Mouse (Mus musculus): ENCODE measurements at regions not wholly inside any gene's neighbourhood (a gene's known extent, or its start where the extent isn't known, plus 50 kb on each side); places are given as distances from the start of the nearest gene placed in this dataset.

GRCm38 (mm10) chr1:120667776-120668175 is 65.6 kb downstream of the En1 start:
- no peak for DNase-seq (ENCODE audit: low spot score)

GRCm38 (mm10) chr1:120683532-120684245 is 81.5 kb downstream of the En1 start:
- DNase-seq (ENCODE audit: low spot score), result no peak

GRCm38 (mm10) chr1:120685650-120686244 is 83.5 kb downstream of the En1 start:
- no peak for DNase-seq (ENCODE audit: low spot score)

DNA sequence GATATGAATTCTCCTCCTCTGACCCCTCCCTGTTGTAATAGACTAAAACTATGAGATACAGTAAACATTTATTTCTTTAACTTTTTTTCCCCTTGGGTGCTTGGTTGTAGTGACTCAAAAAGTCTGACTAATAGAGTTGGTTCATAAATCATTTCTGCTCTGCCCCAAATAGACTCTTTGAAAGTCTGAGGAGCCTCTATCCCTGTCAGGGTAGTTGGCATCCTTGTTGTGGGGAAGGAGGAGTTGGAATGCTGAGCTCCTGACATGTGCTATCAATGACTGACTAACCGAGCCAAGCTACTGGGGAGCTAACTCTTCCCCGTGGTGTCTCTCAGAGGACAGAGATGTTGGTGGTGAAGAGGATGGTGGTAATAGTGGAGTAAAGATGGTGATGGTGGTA is 89.4 kb downstream of the En1 start:
- no peak for DNase-seq (ENCODE audit: low spot score)

DNA sequence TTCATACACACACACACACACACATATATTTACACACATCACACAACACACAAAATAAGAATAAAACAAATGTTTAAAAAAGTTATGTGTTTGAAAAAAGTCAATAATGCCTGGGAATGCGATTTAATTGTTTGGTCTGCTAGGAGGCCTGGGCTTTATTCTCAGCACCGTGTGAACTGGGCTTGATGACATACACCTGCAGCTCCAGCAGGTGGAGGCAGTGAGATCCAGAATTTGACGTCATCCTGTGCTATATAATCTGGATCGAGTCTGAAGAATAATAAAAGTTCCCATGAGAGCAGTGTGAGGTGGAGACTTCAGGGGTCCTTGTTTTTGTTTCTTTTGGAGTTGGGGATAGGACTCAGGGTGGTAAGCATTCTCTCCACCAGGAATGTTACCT is 96.0 kb downstream of the En1 start:
- no peak for DNase-seq (ENCODE audit: low spot score)

- no peak for DNase-seq (ENCODE audit: low spot score)
Measured at GRCm38 (mm10) chr1:120704201-120704600, 102.0 kb downstream of the En1 start.

GRCm38 (mm10) chr1:120706011-120706410 is 103.8 kb downstream of the En1 start:
- DNase-seq (ENCODE audit: low spot score), result no peak

- no peak for DNase-seq (ENCODE audit: low spot score)
Measured at GRCm38 (mm10) chr1:120708511-120708910, 106.3 kb downstream of the En1 start.

DNA sequence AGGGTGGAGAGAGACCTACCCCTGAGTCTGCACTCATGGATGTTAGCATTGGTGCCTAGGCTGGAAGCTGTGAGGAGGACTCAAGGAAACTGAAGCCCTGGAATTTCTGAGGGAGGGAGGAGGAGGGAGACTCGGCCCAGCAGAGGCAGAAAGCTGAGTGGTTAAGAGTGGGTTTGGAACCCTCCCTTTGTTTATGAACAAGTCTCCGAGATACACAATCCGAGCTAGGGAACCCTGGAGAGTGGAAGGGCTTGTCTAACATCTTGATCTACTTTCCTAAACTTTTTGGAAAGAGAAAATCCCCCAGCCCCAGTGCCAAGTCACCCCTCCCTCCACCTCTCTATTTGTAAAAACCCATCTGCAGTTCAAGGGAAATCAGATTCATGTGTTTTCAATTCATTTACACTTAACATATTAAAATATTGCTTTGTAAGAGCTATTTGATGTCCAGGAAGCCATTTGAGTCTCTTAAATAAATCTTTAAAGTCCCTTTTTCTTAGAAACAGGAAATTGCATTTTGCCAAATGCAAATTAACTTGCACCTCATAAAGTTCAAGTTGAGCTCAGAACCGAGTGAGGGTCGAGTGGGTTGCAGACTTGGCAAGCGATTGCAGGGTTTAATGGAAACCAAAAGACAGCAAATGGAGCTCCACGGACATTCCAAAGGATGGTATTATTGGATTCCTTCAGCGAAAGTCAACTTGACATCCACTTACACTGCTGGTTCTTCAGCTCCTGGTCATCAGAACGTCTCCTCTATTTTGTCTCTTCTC is 113.1 kb downstream of the En1 start:
- no peak for DNase-seq (ENCODE audit: low spot score)

GRCm38 (mm10) chr1:120726777-120727176 is 124.6 kb downstream of the En1 start:
- DNase-seq (ENCODE audit: low spot score), result no peak

GRCm38 (mm10) chr1:120727427-120727826 is 125.2 kb downstream of the En1 start:
- DNase-seq (ENCODE audit: low spot score), result no peak

DNA sequence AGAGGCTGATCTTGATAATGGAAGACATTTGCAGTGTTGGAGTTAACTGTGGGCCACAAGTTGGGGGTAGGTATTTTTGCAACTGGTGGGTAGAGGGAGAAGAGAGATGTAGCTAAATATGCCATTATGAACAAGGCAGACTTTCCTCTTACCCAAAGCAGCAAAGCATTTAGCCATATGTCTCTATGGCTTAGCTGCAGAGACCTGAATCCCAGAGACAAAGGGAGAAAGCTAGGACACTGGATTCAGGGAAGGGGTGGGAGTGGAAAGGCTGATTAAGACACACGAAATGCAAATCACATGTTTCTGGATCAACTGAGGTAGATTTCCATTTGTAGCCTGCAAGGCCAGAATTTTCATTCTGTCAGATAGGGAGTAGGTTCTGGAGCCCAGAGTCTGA is 129.8 kb downstream of the En1 start:
- DNase-seq (ENCODE audit: low spot score), result no peak

DNA sequence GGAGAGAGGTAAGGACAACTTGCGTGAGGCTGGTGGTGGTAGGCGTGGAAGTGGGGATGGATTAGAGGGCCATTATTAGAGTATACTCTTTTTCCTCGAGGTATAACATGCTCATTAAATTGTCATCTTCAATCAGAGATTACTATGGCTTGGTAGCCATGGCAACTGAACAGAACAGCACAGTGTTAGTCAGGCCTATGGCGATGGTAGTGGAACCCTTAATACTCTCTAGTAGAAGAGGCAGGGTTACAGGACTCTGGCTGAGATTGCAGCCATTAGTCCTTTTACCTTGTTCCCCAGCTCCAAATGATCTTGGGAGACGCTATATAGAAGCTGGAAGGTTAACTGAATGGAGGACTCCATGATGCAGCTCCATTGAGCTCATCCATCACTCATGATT is 131.5 kb downstream of the En1 start:
- no peak for DNase-seq (ENCODE audit: low spot score)

DNA sequence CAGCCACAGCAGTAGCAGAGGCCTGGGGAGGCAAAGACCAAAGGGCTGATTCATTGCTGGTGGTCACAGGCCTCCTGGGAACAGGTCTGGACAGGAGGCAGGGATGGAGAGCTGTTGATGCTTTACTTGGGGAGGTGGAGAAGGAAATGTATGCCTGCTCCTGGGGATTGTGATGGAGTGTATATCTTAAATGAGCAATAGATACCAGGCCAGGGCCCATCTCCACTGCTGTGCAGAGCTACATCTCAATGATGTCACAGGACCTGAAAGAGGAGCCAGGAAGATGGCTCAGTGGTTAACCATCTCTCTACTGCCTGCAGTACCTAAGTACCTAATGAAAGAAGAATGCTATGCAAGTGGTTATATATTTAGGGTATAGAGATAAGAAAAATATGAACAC is 132.6 kb downstream of the En1 start:
- no peak for DNase-seq (ENCODE audit: low spot score)

DNA sequence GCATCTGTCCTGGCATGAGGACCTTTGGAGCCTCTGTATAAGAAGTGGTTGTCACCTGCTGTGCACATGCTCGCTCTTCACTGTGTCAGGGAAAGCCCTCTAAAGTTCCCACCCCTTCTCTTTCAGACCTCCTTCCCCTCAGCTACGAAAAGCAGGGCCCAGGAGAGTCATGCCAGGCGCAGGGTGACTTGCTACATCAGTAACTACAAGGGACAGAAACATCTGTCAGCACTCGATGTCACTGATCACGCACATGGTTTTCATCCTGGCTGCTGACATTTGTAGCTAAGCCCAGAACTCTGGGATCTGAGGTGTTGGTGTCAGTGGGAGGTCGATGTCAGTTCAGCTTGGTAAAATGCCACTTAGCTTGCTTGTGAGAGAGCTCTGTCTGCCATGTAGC is 137.3 kb downstream of the En1 start:
- DNase-seq (ENCODE audit: low spot score), result no peak

GRCm38 (mm10) chr1:120741091-120741740 is 139.0 kb downstream of the En1 start:
- DNase-seq (ENCODE audit: low spot score), result no peak

GRCm38 (mm10) chr1:120748963-120749362 is 146.7 kb downstream of the En1 start:
- no peak for DNase-seq (ENCODE audit: low spot score)

DNA sequence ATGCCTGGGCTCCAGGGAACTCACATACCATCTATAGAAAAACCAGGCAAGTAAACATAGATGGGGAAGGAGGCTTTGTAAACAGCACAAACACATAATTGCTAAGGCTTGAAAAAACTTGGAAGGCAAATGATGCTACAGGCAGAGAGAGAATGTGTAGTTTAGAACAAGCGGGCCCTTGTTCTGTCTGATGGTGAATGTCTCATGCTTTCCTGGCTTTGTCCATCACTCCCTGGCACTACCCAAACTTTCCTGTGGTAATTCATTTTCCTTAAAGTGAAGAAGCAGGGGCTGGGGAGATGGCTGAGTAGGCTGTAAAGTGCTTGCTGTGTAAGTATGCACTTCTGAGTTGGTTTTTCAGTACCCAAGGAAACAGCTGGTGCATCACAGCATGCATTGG is 151.2 kb downstream of the En1 start:
- no peak for DNase-seq (ENCODE audit: low spot score)

DNA sequence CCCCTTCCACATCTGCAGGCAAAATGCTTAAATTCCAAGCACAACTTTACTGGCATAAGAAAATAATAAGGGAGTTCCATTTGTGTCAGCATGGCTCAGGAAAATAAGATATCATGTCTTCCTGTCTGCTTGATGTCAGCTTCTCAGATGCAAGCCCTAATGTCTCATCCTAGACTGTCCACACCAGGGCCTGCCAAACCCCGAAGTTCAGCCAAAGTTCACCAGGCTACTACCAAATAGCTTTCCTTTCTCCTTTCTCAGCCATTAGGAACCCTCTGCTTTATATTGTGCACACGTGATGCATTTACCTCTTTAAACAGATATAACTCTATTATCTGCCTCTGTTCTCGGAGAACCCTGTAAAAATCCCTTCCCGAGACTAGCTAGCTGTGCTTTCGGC is 152.1 kb downstream of the En1 start:
- no peak for DNase-seq (ENCODE audit: low spot score)

- DNase-seq (ENCODE audit: low spot score), result no peak
Measured at GRCm38 (mm10) chr1:120757283-120757821, 155.1 kb downstream of the En1 start.

DNA sequence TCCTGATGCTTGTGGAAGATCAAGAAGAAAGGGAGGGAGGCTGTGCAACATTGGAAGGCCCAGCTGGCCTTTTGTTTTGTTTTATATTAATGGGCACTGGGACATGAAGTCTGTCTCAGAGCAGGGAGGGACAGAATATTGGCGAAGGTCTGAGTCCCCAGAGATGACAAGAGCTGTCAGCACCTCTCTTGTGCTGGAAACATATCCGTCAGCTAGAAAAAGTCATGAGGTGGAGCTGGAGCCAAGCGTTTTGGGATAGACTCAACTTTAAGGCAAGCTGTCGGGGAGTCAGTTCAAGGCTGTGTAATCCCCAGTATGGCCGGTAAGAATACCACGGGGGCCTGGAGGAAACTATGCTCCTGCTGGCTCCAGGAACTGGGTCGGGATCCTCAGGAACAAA is 156.0 kb downstream of the En1 start:
- no peak for DNase-seq (ENCODE audit: low spot score)

DNA sequence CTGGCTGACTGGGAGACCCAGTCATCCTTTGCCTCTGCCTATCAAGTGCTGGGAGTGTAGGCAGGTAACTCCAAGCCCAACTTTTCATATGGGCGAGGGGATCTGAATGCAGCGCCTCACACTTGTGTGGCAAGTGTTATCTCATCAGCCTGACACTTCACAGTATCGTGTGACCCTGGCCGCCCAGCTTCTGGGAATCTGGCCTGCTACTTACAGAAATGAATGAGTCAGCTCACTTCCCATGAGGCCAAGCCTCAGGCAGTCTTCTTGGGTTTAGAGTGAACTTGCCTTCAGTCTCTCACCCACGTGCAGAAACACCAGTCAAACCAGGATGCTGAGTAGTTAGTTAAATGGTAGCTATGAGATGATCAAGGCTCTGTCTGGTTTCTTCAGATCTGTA is 156.5 kb downstream of the En1 start:
- no peak for DNase-seq (ENCODE audit: low spot score)
